Mouse (Mus musculus) midbrain, embryonic 12.5 days (tissue): ENCODE data around the gene Rab43. TPM values are rescaled to one million over a fixed set of nuclear protein-coding genes. Genes with fewer than 3 reads are reported as not detected.

Experiments
- ATAC-seq: fragments of 200-750 bp; cut with Nextera tagmentation; 2 replicates; pipeline ENCODE4 v1.8.0; 2017; ENCODE audit warnings: low read depth, moderate TSS enrichment, moderate library complexity; ENCODE audit not compliant: low FRiP score
- H3K27ac ChIP-seq: fragments of 300-500 bp; sonication (generic); replicated peaks from 2 replicates; pipeline ENCODE4 v1.5.1; 2016; ENCODE audit warnings: mild to moderate bottlenecking
- H3K27me3 ChIP-seq: fragments of 300-500 bp; sonication (generic); 2 replicates; pipeline ENCODE4 v1.6.1; 2016; ENCODE audit warnings: mild to moderate bottlenecking
- H3K36me3 ChIP-seq: fragments of 300-500 bp; sonication (generic); 2 replicates; pipeline ENCODE4 v1.6.1; 2016
- H3K4me1 ChIP-seq: fragments of 300-500 bp; sonication (generic); 2 replicates; pipeline ENCODE4 v1.6.1; 2016
- H3K4me2 ChIP-seq: fragments of 300-500 bp; sonication (generic); replicated peaks from 2 replicates; pipeline ENCODE4 v1.6.1; 2016; ENCODE audit warnings: mild to moderate bottlenecking, moderate library complexity
- H3K4me3 ChIP-seq: fragments of 300-500 bp; sonication (generic); 2 replicates; pipeline ENCODE4 v1.5.1; 2016; ENCODE audit warnings: mild to moderate bottlenecking
- H3K9ac ChIP-seq: fragments of 300-500 bp; sonication (generic); replicated peaks from 2 replicates; pipeline ENCODE4 v1.6.1; 2016; ENCODE audit warnings: mild to moderate bottlenecking, moderate library complexity
- H3K9me3 ChIP-seq: fragments of 300-500 bp; sonication (generic); 2 replicates; pipeline ENCODE4 v1.6.1; 2016; ENCODE audit warnings: mild to moderate bottlenecking
- WGBS: fragments of 180-500 bp; shearing (Covaris S2); methylation state at CpG from one replicate; pipeline ENCODE4 v1.1.7; 2016; 5-methylcytosine and 5-hydroxymethylcytosine counted together
- polyA plus RNA-seq: library from polyadenylated mRNA; unstranded; fragments of >200 nt; fragmentation: Nextera tagmentation; extraction: Ambion mirVana; gene quantifications from 2 replicates; pipeline ENCODE4 v1.2.1, GENCODE M21; 2016

The Rab43 gene
- polyA plus RNA-seq, 1 experiment from 2014 or later: 10.6 TPM

GRCm38 (mm10) chr6:87807735-87808440 is 4.1 kb downstream of the Rab43 start:
- Histone ChIP-seq H3K9ac (no peak overlapping the region), H3K9me3 (no peaks in the 10 kb centered on the region), H3K36me3 (0 out of 2 replicates have a peak, but pooled peaks cover 3% of the 10 kb centered on the region), H3K4me1 (peaks cover 21% of the 10 kb centered on the region), H3K4me3 (no peak overlapping the region), H3K27ac (no peak overlapping the region), H3K27me3 (peaks cover 8% of the 10 kb centered on the region; the same call in 1 of the 2 replicates), H3K4me2 (no peak overlapping the region)
- 86% methylated on average over 4 of the region's 4 CpGs for WGBS
- ATAC-seq: no peak

DNA sequence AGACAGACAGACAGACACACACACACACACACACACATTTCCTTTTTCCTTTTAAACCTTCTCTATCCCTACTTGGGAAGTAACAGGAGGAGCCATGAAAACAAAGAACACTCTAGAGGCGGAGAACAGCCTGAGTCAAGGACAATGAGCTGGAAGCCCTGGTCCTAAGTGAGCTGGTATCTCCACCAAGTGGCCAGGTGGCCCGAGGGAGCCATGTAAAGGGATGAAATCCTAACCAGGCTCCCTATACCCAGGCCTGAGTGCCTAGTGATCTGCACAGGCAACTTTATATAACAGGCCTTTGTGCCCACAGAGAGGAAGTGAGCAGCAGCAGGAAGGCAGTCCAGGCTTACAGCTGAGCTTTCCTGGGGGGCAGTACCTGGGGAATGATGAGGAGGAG is 5.1 kb downstream of the Rab43 start:
- Histone ChIP-seq H3K4me2 (no peak overlapping the region), H3K9ac (no peak overlapping the region), H3K4me1 (peaks cover 13% of the 10 kb centered on the region), H3K27ac (no peak overlapping the region), H3K27me3 (peaks cover 4% of the 10 kb centered on the region; the same call in 1 of the 2 replicates), H3K9me3 (no peaks in the 10 kb centered on the region), H3K36me3 (0 out of 2 replicates have a peak, but pooled peaks cover 3% of the 10 kb centered on the region), H3K4me3 (no peak overlapping the region)
- no peak for ATAC-seq
- 51% methylated on average over 2 of the region's 2 CpGs for WGBS

- H3K4me1 ChIP-seq: peaks cover 10% of the 10 kb centered on the region
- H3K4me2 ChIP-seq: no peak overlapping the region
- H3K4me3 ChIP-seq: no peak overlapping the region
- no peaks in the 10 kb centered on the region for H3K9me3 ChIP-seq
- H3K36me3 ChIP-seq: 0 out of 2 replicates have a peak, but pooled peaks cover 3% of the 10 kb centered on the region
- H3K9ac ChIP-seq: no peak overlapping the region
- no peak for ATAC-seq
- no peak overlapping the region for H3K27ac ChIP-seq
- 86% methylated on average over 2 of the region's 2 CpGs for WGBS
- peaks cover 4% of the 10 kb centered on the region; the same call in 1 of the 2 replicates for H3K27me3 ChIP-seq
Measured at GRCm38 (mm10) chr6:87806028-87806427, 5.9 kb downstream of the Rab43 start.

DNA sequence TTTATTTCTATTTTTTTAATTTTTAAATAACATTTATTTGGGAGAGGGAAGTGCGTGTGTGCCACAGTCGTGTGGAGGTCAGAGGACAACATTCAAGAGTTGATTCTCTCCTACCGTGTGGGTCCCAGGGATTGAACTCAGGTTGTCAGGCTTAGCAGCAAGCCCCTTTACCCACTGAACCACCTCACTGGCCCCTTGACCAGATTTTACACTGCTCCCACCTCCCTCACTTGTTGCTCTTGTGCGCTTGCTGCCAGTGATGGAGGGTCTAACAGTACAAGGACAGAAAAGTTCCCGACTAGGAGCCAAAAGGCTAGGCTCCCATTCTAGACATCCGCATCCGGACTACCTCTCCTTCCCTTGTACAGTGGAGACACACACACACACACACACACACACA is 6.5 kb downstream of the Rab43 start:
- Histone ChIP-seq H3K4me1 (peaks cover 4% of the 10 kb centered on the region; the same call in 1 of the 2 replicates), H3K4me3 (no peak overlapping the region), H3K36me3 (0 out of 2 replicates have a peak, but pooled peaks cover 3% of the 10 kb centered on the region), H3K4me2 (no peak overlapping the region), H3K9me3 (no peaks in the 10 kb centered on the region), H3K27me3 (0 out of 2 replicates have a peak, but pooled peaks cover 4% of the 10 kb centered on the region), H3K27ac (no peak overlapping the region), H3K9ac (no peak overlapping the region)
- ATAC-seq: no peak
- 92% methylated on average over 7 of the region's 7 CpGs for WGBS

- H3K4me3 ChIP-seq: no peak overlapping the region
- 0 out of 2 replicates have a peak, but pooled peaks cover 4% of the 10 kb centered on the region for H3K27me3 ChIP-seq
- H3K36me3 ChIP-seq: 0 out of 2 replicates have a peak, but pooled peaks cover 3% of the 10 kb centered on the region
- 79% methylated on average over 7 of the region's 7 CpGs for whole genome bisulfite sequencing
- no peak overlapping the region for H3K4me2 ChIP-seq
- H3K4me1 ChIP-seq: peaks cover 3% of the 10 kb centered on the region; the same call in 1 of the 2 replicates
- H3K9me3 ChIP-seq: no peaks in the 10 kb centered on the region
- no peak overlapping the region for H3K9ac ChIP-seq
- no peak overlapping the region for H3K27ac ChIP-seq
- no peak for ATAC-seq
Measured at GRCm38 (mm10) chr6:87804886-87805285, 7.1 kb downstream of the Rab43 start.

DNA sequence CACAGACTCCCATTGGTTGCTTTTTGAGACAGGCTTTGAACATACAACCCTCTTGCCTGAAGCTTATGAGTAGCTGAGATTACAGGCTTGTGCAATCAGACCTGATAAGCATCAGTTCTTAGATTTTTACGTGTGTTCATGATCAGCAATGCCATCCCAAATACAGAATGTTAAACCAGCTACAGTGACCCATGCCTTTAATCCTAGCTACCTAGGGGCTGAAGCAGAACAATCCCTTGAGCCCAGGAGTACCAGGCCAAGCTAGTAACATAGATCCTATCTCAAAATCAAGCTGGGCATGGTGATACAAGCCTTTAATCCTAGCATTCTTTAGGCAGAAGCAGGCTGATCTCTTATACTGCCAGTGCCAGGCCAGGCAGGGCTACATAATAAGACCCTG is 7.9 kb downstream of the Rab43 start:
- H3K4me2 ChIP-seq: no peak overlapping the region
- no peaks in the 10 kb centered on the region for H3K27me3 ChIP-seq
- H3K9ac ChIP-seq: no peak overlapping the region
- no peaks in the 10 kb centered on the region for H3K4me1 ChIP-seq
- ATAC-seq: no peak
- H3K36me3 ChIP-seq: 0 out of 2 replicates have a peak, but pooled peaks cover 3% of the 10 kb centered on the region
- H3K4me3 ChIP-seq: no peak overlapping the region
- WGBS: 90% methylated on average over 1 of the region's 1 CpGs
- no peaks in the 10 kb centered on the region for H3K9me3 ChIP-seq
- no peak overlapping the region for H3K27ac ChIP-seq

DNA sequence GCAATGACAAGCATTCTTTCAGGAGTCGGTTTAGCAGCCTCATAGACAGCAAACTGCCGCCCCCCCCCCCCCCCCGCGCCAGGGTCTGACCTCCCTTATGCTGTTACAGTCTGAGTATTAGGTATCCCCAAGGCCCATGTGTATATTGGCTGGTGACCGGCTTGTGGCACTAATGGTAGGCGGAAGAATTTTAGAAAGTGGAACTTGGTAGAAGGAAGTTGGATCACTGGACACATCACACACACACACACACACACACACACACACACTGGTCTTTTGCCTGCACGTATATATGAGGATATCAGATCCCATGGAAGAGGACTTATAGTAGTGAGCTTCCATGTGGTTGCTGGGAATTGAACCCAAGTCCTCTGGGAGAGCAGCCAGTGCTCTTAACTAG is 9.5 kb downstream of the Rab43 start:
- no peak for ATAC-seq
- 83% methylated on average over 7 of the region's 7 CpGs for WGBS

GRCm38 (mm10) chr6:87799576-87799975 is 12.4 kb downstream of the Rab43 start:
- H3K4me3 ChIP-seq: no peak overlapping the region
- 93% methylated on average over 6 of the region's 6 CpGs for WGBS
- H3K9ac ChIP-seq: no peak overlapping the region
- H3K36me3 ChIP-seq: no peaks in the 10 kb centered on the region
- no peaks in the 10 kb centered on the region for H3K4me1 ChIP-seq
- no peaks in the 10 kb centered on the region for H3K9me3 ChIP-seq
- H3K4me2 ChIP-seq: no peak overlapping the region
- H3K27me3 ChIP-seq: no peaks in the 10 kb centered on the region
- no peak overlapping the region for H3K27ac ChIP-seq
- no peak for ATAC-seq

More for the DNA sequence above, 9.5 kb downstream of the Rab43 start:
- Histone ChIP-seq H3K27me3 (no peaks in the 10 kb centered on the region), H3K9ac (no peak overlapping the region), H3K4me2 (no peak overlapping the region), H3K9me3 (no peaks in the 10 kb centered on the region), H3K27ac (no peak overlapping the region), H3K4me1 (no peaks in the 10 kb centered on the region), H3K36me3 (no peaks in the 10 kb centered on the region), H3K4me3 (no peak overlapping the region)

DNA sequence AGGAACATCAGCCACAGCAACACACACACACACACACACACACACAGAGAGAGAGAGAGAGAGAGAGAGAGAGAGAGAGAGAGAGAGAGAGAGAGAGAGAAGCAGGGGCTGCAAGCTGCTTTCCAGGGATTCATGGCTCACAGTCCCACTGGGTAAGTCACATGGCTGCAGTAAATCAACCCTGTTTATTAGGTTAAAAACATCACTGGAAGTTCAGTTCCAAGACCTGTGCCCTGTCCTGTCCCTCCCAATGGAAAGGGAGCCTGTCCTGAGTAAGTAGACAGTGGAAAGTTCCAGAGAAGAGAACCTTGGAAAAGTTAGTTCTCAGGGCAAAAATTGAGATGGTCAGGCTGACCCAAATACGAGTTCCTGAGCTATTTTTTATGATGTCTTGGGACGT is 14.6 kb downstream of the Rab43 start:
- Histone ChIP-seq H3K4me1 (no peaks in the 10 kb centered on the region), H3K4me2 (no peak overlapping the region), H3K36me3 (peaks cover 4% of the 10 kb centered on the region), H3K27ac (no peak overlapping the region), H3K9me3 (no peaks in the 10 kb centered on the region), H3K4me3 (no peak overlapping the region), H3K9ac (no peak overlapping the region), H3K27me3 (no peaks in the 10 kb centered on the region)
- WGBS: 43% methylated on average over 2 of the region's 2 CpGs
- ATAC-seq: no peak

GRCm38 (mm10) chr6:87796251-87796880 is 15.6 kb downstream of the Rab43 start:
- H3K9ac ChIP-seq: no peak overlapping the region
- H3K4me1 ChIP-seq: no peaks in the 10 kb centered on the region
- H3K4me2 ChIP-seq: no peak overlapping the region
- no peak for ATAC-seq
- H3K27me3 ChIP-seq: no peaks in the 10 kb centered on the region
- H3K27ac ChIP-seq: no peak overlapping the region
- no peak overlapping the region for H3K4me3 ChIP-seq
- H3K36me3 ChIP-seq: peaks cover 9% of the 10 kb centered on the region
- no peaks in the 10 kb centered on the region for H3K9me3 ChIP-seq
- WGBS: 96% methylated on average over 6 of the region's 6 CpGs

GRCm38 (mm10) chr6:87795385-87796150 is 16.4 kb downstream of the Rab43 start:
- H3K9ac ChIP-seq: no peak overlapping the region
- no peaks in the 10 kb centered on the region for H3K27me3 ChIP-seq
- no peak overlapping the region for H3K4me3 ChIP-seq
- H3K4me2 ChIP-seq: no peak overlapping the region
- no peaks in the 10 kb centered on the region for H3K9me3 ChIP-seq
- no peak overlapping the region for H3K27ac ChIP-seq
- peaks cover 9% of the 10 kb centered on the region for H3K36me3 ChIP-seq
- no peak for ATAC-seq
- WGBS: 56% methylated on average over 6 of the region's 6 CpGs
- no peaks in the 10 kb centered on the region for H3K4me1 ChIP-seq
